Mouse (Mus musculus) forebrain, embryonic 10.5 days (tissue): Measurements from ENCODE around the gene Rhox2a. TPM values are rescaled to one million over a fixed set of nuclear protein-coding genes. Genes with fewer than 3 reads are reported as not detected.
"Not testable (repeated sequence)": the region's sequence is repeated elsewhere in the genome, so short reads cannot be mapped to it uniquely, and the experiment has no call there.

Experiments used
- DNase-seq: peaks from one replicate; pipeline ENCODE4 v3.0.0-alpha.2; 2017; ENCODE audit warnings: low spot score; ENCODE audit errors: extremely low spot score
- H3K27ac ChIP-seq: fragments of 300-500 bp; sonication (generic); 2 replicates; pipeline ENCODE4 v1.5.1; 2016; ENCODE audit warnings: mild to moderate bottlenecking
- H3K27me3 ChIP-seq: fragments of 300-500 bp; sonication (generic); 2 replicates; pipeline ENCODE4 v1.6.1; 2016; ENCODE audit warnings: mild to moderate bottlenecking; ENCODE audit not compliant: poor library complexity, severe bottlenecking
- H3K36me3 ChIP-seq: fragments of 300-500 bp; sonication (generic); replicated peaks from 2 replicates; pipeline ENCODE4 v1.6.1; 2016; ENCODE audit warnings: mild to moderate bottlenecking, moderate library complexity
- H3K4me1 ChIP-seq: fragments of 300-500 bp; sonication (generic); 2 replicates; pipeline ENCODE4 v1.6.1; 2016
- H3K4me3 ChIP-seq: fragments of 300-500 bp; sonication (generic); 2 replicates; pipeline ENCODE4 v1.5.1; 2016; ENCODE audit warnings: mild to moderate bottlenecking, moderate library complexity
- H3K9me3 ChIP-seq: fragments of 300-500 bp; sonication (generic); 2 replicates; pipeline ENCODE4 v1.6.1; 2016; ENCODE audit warnings: mild to moderate bottlenecking, moderate library complexity
- WGBS: fragments of 180-500 bp; shearing (Covaris S2); methylation state at CpG from one replicate; pipeline ENCODE4 v1.1.7; 2016; 5-methylcytosine and 5-hydroxymethylcytosine counted together
- polyA plus RNA-seq: library from polyadenylated mRNA; unstranded; fragments of >200 nt; fragmentation: Nextera tagmentation; extraction: Ambion mirVana; gene quantifications from 2 replicates; pipeline ENCODE4 v1.2.1, GENCODE M21; 2016

Gene Rhox2a
- not detected in 2 replicates for polyA plus RNA-seq

DNA sequence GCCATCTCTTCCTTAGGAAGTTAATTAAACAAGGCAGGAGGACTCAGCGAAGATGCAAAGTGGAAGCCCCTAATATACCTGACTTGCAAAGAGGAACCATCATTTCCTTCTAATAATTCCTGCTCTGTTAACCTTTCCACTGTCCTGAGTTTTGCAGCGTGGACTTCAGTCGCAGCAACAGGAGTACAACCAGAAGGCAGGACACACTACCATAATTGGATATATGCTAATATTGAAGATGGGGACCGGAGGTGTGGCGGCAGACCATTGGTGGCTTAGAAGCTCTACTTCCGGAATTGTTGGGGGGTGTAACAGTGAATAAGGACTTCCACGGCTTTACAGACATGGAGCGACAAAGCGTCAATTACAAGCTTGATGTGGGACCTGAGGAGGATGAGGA is at the start of gene Rhox2a:
Rhox2a (plus strand) TSS at position 301 of the 400 bp plus-strand sequence.
- not testable (repeated sequence) for H3K27ac ChIP-seq, H3K4me1 ChIP-seq, DNase-seq, H3K36me3 ChIP-seq, H3K27me3 ChIP-seq, H3K9me3 ChIP-seq, H3K4me3 ChIP-seq
- 100% methylated on average over 2 of the region's 9 CpGs for WGBS

DNA sequence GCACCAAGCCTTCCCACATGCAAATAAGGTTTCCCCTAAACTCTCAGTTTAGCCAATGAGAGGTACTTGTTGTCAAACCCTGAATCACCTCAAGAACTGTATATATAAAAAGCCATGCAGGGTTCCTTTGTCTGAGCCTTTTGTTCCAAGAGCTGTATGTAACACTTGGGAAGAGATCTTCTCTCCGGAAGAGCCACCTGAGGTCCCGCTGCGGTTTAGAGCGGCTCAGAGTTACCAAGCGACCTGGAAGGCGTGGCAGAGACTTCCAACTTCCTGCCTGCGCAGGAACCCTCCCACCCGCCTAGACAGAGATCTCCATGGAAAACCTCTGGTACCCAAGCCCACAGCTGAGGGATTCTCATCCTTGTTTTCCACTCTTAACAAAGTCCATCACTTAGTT is 46.1 kb upstream of the Rhox2a start:
- no peaks in the 10 kb centered on the region for H3K27me3 ChIP-seq
- no peak overlapping the region for H3K4me3 ChIP-seq
- WGBS: 63% methylated on average over 8 of the region's 8 CpGs
- H3K9me3 ChIP-seq: no peaks in the 10 kb centered on the region
- H3K27ac ChIP-seq: no peak overlapping the region
- no peaks in the 10 kb centered on the region for H3K4me1 ChIP-seq
- DNase-seq: no peak
- H3K36me3 ChIP-seq: no peaks in the 10 kb centered on the region

DNA sequence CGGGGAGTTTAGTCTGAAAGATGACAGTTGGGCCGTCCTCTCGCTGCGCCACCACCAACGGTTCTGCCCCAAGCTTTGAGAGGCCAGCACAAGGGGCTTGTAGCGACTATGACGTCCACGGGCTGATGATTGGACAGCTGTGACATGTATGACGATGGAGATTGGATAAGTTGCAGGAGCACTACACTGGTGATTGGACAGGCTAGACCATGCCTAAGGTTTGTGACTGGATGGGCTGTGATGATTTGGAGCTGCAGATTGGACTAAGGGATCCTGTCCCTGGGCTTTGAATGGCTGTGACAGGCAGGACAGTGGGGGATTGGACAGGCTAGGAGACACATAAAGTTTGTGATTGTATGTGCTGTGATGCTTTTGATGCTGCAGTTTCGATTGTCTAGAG is 33.8 kb upstream of the Rhox2a start, which contains the start of gene Gm9:
Gm9 (minus strand) TSS at position 101 of the 400 bp plus-strand sequence.
- H3K36me3 ChIP-seq: no peaks in the 10 kb centered on the region
- 92% methylated on average over 10 of the region's 10 CpGs for WGBS

DNA sequence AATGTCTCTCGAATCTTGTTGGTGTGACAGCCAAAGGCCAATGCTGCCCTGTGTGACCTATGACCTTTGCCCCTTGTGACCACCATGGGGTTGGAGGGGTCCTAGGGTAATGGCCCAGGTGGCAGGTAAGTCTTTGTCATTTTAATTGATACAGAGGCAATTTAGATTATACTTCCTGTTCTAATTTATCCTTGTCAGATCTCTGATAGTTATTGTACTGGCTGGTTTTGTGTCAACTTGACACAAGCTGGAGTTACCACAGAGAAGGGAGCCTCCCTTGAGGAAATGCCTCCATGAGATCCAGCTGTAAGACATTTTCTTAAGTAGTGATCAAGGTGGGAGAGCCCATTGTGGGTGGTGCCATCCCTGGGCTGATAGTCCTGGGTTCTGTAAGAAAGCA is 22.6 kb upstream of the Rhox2a start, which contains the start of gene Rhox1:
Rhox1 (minus strand) TSS at position 101 of the 400 bp plus-strand sequence.
- H3K4me1 ChIP-seq, H3K9me3 ChIP-seq, H3K27ac ChIP-seq, H3K4me3 ChIP-seq, DNase-seq, H3K36me3 ChIP-seq, H3K27me3 ChIP-seq: not testable (repeated sequence)
- WGBS: 85% methylated on average over 1 of the region's 1 CpGs

More for the DNA sequence above, 33.8 kb upstream of the Rhox2a start, which contains the start of gene Gm9:
- H3K27ac ChIP-seq: no peak within 1 kb of the TSS
- H3K4me1 ChIP-seq: no peaks in the 10 kb centered on the region
- H3K9me3 ChIP-seq: no peaks in the 10 kb centered on the region
- DNase-seq: no peak
- H3K4me3 ChIP-seq: no peak within 1 kb of the TSS
- no peaks in the 10 kb centered on the region for H3K27me3 ChIP-seq

DNA sequence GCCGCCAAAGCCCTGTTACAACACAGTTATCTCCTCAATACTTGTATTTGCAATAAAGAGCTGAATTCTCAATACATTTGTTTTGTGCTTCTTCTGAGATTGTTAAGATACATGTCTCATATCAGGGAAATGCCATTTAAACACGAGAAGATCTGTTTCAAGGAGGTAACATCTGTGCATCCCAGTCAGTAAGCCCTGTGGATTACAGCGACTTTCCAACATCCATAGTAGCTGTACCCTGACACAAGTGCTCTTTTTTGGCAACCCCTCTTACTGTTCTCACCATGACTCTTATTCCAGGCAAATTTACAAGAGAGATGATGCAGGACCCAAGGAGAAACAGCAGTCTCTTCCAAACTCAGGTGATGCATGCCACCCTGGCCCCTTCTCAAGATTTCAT is 4.8 kb downstream of the Rhox2a start, which contains the start of gene Rhox3a:
Rhox3a (plus strand) TSS at position 301 of the 400 bp plus-strand sequence.
- H3K27ac ChIP-seq, H3K4me3 ChIP-seq, H3K36me3 ChIP-seq, H3K9me3 ChIP-seq, H3K27me3 ChIP-seq, DNase-seq, H3K4me1 ChIP-seq: not testable (repeated sequence)
- 100% methylated on average over 1 of the region's 3 CpGs for WGBS

DNA sequence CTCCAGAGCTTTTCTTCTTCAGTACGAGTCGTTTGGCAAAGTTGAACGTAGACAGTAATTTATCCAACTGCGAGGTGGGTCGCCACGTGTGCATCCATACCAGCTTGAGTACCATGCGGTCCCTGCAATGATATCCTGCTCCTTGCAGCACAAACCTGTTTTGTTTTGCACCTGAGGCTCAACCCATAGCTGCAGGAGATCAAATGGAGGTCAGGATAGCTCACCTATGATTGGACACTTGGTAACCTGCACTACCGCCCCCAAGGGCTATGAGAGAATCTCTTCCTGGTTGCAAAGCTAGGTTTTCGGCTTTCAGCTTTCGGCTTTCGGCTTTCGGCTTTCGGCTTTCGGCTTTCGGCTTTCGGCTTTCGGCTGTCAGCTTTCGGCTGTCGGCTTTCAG is 20.3 kb downstream of the Rhox2a start, which contains the start of gene Rhox4a:
Rhox4a (plus strand) TSS at position 301 of the 400 bp plus-strand sequence.
- 97% methylated on average over 11 of the region's 19 CpGs for WGBS
- H3K4me3 ChIP-seq, H3K27me3 ChIP-seq, H3K36me3 ChIP-seq, H3K27ac ChIP-seq, DNase-seq, H3K4me1 ChIP-seq, H3K9me3 ChIP-seq: not testable (repeated sequence)

Other genes starting within 250 kb of the Rhox2a start
- gene Sowahd, start 196.1 kb upstream of the Rhox2a start, polyA plus RNA-seq: not detected in 2 replicates
- gene Rpl39, start 159.6 kb upstream of the Rhox2a start, polyA plus RNA-seq: 489 and 493 TPM in 2 replicates
- gene Upf3b, start 134.7 kb upstream of the Rhox2a start, polyA plus RNA-seq: 23.7 and 23.9 TPM in 2 replicates
- 19.6 and 21.2 TPM in 2 replicates for gene Nkap, start 118.2 kb upstream of the Rhox2a start, polyA plus RNA-seq
- 0.09 and 0.17 TPM in 2 replicates for gene Akap14, start 76.1 kb upstream of the Rhox2a start, polyA plus RNA-seq
- 376 and 385 TPM in 2 replicates for gene Ndufa1, start 53.8 kb upstream of the Rhox2a start, polyA plus RNA-seq
- 11.2 and 12.9 TPM in 2 replicates for gene Rnf113a1, start 53.7 kb upstream of the Rhox2a start, polyA plus RNA-seq
- not detected in 2 replicates for gene Gm9, start 33.9 kb upstream of the Rhox2a start, polyA plus RNA-seq
- not detected in 2 replicates for gene Rhox1, start 22.7 kb upstream of the Rhox2a start, polyA plus RNA-seq
- not detected in 2 replicates for gene Rhox3a, start 4.9 kb downstream of the Rhox2a start, polyA plus RNA-seq
- not detected in 2 replicates for gene Rhox4a, start 20.4 kb downstream of the Rhox2a start, polyA plus RNA-seq
- gene Rhox3a2, start 135.1 kb downstream of the Rhox2a start, polyA plus RNA-seq: not detected in 2 replicates
- gene Rhox4a2, start 145.9 kb downstream of the Rhox2a start, polyA plus RNA-seq: 0.27 and 0.32 TPM in 2 replicates
- gene Rhox2b, start 167.1 kb downstream of the Rhox2a start, polyA plus RNA-seq: not detected in 2 replicates
- not detected in 2 replicates for gene Rhox4b, start 187.5 kb downstream of the Rhox2a start, polyA plus RNA-seq
- gene Rhox2c, start 208.7 kb downstream of the Rhox2a start, polyA plus RNA-seq: 0.43 and 0.77 TPM in 2 replicates
- not detected in 2 replicates for gene Rhox3c, start 213.6 kb downstream of the Rhox2a start, polyA plus RNA-seq
- gene Rhox4c, start 235.4 kb downstream of the Rhox2a start, polyA plus RNA-seq: not detected in 2 replicates
- gene Rhox2d, start 248.5 kb downstream of the Rhox2a start, polyA plus RNA-seq: not detected in 2 replicates